Mouse (Mus musculus): ENCODE results near the gene Dhx58. TPM values are rescaled to one million over a fixed set of nuclear protein-coding genes. Genes with fewer than 3 reads are reported as not detected.

Gene Dhx58
- 3.1 and 4.3 TPM in 2 replicates for polyA plus RNA-seq (2014; fragmentation: Nextera tagmentation; extraction: Ambion mirVana)

DNA sequence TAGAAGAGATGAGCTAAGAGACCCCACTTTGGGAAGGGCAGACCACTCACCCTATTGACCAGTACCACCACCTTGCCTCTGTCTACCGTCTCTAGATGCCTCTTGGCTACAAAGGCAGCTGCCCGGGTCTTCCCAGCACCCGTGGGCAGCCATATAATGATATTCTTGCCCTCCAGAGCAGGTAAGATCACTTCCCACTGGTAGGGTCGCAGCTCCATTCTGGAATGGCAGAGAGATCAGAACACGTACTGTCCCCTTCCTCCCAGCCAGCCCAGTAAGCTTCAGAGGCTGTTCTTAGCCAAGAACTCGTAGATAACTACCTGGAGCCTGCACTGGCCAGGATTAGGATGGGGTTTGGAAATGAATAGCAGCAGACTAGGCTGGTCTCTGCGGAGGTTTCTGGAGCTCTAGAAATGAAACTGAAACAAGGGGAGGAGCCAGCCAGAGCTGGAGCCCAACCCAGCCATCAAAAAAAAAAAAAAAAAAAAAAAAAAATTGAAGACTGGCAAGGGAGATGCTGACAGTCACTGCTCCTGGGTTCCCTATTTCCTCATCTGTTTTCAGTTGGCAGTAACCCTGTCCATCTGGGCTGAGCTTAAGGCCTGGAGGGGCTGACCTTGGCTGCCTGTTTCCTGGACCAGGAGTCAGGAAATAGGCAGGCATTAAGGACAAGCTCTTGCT lies at the start of gene Dhx58:
TSS of gene Dhx58 (minus strand) at position 421 of the 681 bp plus-strand sequence.
- no peak within 1 kb of the TSS for H3K9ac ChIP-seq (ENCODE audit: low read length)
- no peak for ATAC-seq (replicated peaks; ENCODE audit: low FRiP score)
- H3K36me3 ChIP-seq (ENCODE audit: control insufficient read depth, insufficient read depth, low read length), result peaks cover 4% of the 10 kb centered on the region; the same call in 1 of the 2 replicates
- H3K4me3 ChIP-seq (ENCODE audit: low read depth, low read length), result no peak within 1 kb of the TSS
- H3K9me3 ChIP-seq (ENCODE audit: control insufficient read depth, low read length), result no peaks in the 10 kb centered on the region
- 0 out of 2 replicates have a peak, but pooled peaks cover 2% of the 10 kb centered on the region for H3K4me1 ChIP-seq (replicated peaks; ENCODE audit: control insufficient read depth, insufficient read depth, low read length)
- 66% methylated on average over 7 of the region's 7 CpGs for WGBS
- no peaks in the 10 kb centered on the region for H3K27me3 ChIP-seq (ENCODE audit: control insufficient read depth, insufficient read depth, low read length)
- H3K27ac ChIP-seq (ENCODE audit: low read depth, low read length), result no peak within 1 kb of the TSS
- H3K4me2 ChIP-seq (ENCODE audit: low read depth, low read length, severe bottlenecking), result no peak within 1 kb of the TSS
- no peak for DNase-seq (ENCODE audit: low spot score)

- Histone ChIP-seq H3K27me3 (ENCODE audit: control insufficient read depth, insufficient read depth, low read length) (no peaks in the 10 kb centered on the region), H3K27ac (ENCODE audit: low read depth, low read length) (no peak overlapping the region), H3K9ac (ENCODE audit: low read length) (no peak overlapping the region), H3K36me3 (ENCODE audit: control insufficient read depth, insufficient read depth, low read length) (no peaks in the 10 kb centered on the region), H3K4me1 (replicated peaks; ENCODE audit: control insufficient read depth, insufficient read depth, low read length) (no peaks in the 10 kb centered on the region), H3K9me3 (ENCODE audit: control insufficient read depth, low read length) (no peaks in the 10 kb centered on the region), H3K4me2 (ENCODE audit: low read depth, low read length, severe bottlenecking) (no peak overlapping the region), H3K4me3 (ENCODE audit: low read depth, low read length) (no peak overlapping the region)
- ATAC-seq (replicated peaks; ENCODE audit: low FRiP score), result no peak
- 50% methylated on average over 10 of the region's 10 CpGs for WGBS
- DNase-seq (ENCODE audit: low spot score), result no peak
These were observed 48.2 kb upstream of the Dhx58 start for GRCm38 (mm10) chr11:100752294-100752693.

GRCm38 (mm10) chr11:100750127-100750526 lies 46.1 kb upstream of the Dhx58 start:
- Histone ChIP-seq H3K9ac (ENCODE audit: low read length) (no peak overlapping the region), H3K9me3 (ENCODE audit: control insufficient read depth, low read length) (no peaks in the 10 kb centered on the region), H3K4me3 (ENCODE audit: low read depth, low read length) (no peak overlapping the region), H3K4me2 (ENCODE audit: low read depth, low read length, severe bottlenecking) (no peak overlapping the region), H3K27ac (ENCODE audit: low read depth, low read length) (no peak overlapping the region), H3K27me3 (ENCODE audit: control insufficient read depth, insufficient read depth, low read length) (no peaks in the 10 kb centered on the region), H3K36me3 (ENCODE audit: control insufficient read depth, insufficient read depth, low read length) (no peaks in the 10 kb centered on the region), H3K4me1 (replicated peaks; ENCODE audit: control insufficient read depth, insufficient read depth, low read length) (no peaks in the 10 kb centered on the region)
- 89% methylated on average over 16 of the region's 16 CpGs for WGBS
- no peak for DNase-seq (ENCODE audit: low spot score)
- ATAC-seq (replicated peaks; ENCODE audit: low FRiP score), result no peak

GRCm38 (mm10) chr11:100749469-100749868 lies 45.4 kb upstream of the Dhx58 start:
- WGBS, result 60% methylated on average over 25 of the region's 25 CpGs
- Histone ChIP-seq H3K27me3 (ENCODE audit: control insufficient read depth, insufficient read depth, low read length) (no peaks in the 10 kb centered on the region), H3K4me2 (ENCODE audit: low read depth, low read length, severe bottlenecking) (no peak overlapping the region), H3K4me1 (replicated peaks; ENCODE audit: control insufficient read depth, insufficient read depth, low read length) (no peaks in the 10 kb centered on the region), H3K36me3 (ENCODE audit: control insufficient read depth, insufficient read depth, low read length) (no peaks in the 10 kb centered on the region), H3K9me3 (ENCODE audit: control insufficient read depth, low read length) (no peaks in the 10 kb centered on the region), H3K9ac (ENCODE audit: low read length) (no peak overlapping the region), H3K27ac (ENCODE audit: low read depth, low read length) (no peak overlapping the region), H3K4me3 (ENCODE audit: low read depth, low read length) (no peak overlapping the region)
- DNase-seq (ENCODE audit: low spot score) (no peak), ATAC-seq (replicated peaks; ENCODE audit: low FRiP score) (no peak)

GRCm38 (mm10) chr11:100748620-100749019 lies 44.5 kb upstream of the Dhx58 start:
- no peak for DNase-seq (ENCODE audit: low spot score)
- H3K4me2 ChIP-seq (ENCODE audit: low read depth, low read length, severe bottlenecking), result no peak overlapping the region
- H3K27ac ChIP-seq (ENCODE audit: low read depth, low read length), result no peak overlapping the region
- WGBS, result 84% methylated on average over 4 of the region's 4 CpGs
- H3K27me3 ChIP-seq (ENCODE audit: control insufficient read depth, insufficient read depth, low read length), result no peaks in the 10 kb centered on the region
- H3K9me3 ChIP-seq (ENCODE audit: control insufficient read depth, low read length), result no peaks in the 10 kb centered on the region
- no peak overlapping the region for H3K9ac ChIP-seq (ENCODE audit: low read length)
- H3K36me3 ChIP-seq (ENCODE audit: control insufficient read depth, insufficient read depth, low read length), result no peaks in the 10 kb centered on the region
- no peak overlapping the region for H3K4me3 ChIP-seq (ENCODE audit: low read depth, low read length)
- H3K4me1 ChIP-seq (replicated peaks; ENCODE audit: control insufficient read depth, insufficient read depth, low read length), result no peaks in the 10 kb centered on the region
- no peak for ATAC-seq (replicated peaks; ENCODE audit: low FRiP score)

- ATAC-seq (replicated peaks; ENCODE audit: low FRiP score), result no peak
- WGBS, result 70% methylated on average over 5 of the region's 5 CpGs
These were observed 43.0 kb upstream of the Dhx58 start for GRCm38 (mm10) chr11:100747114-100747513.

DNA sequence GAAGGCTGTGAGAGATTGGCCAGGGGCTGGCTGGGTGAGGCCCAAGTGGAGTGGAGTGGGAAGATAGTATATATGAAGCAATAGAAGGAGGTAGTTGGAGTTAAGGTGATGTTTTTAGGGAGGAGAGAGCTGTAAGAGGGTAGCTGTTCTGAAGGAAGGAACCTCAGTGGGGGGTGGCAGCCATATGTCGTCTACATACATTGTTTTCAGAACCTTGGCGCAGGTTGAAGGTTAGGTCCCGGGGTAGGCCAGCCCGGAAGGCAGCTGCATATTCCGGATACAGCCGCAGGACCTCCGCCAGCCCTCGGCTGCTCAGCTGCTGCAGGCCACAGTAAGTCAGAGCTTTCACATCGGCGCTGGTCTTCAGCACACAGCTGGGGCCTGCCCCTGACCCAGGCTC lies 42.5 kb upstream of the Dhx58 start:
- no peak overlapping the region for H3K4me3 ChIP-seq (ENCODE audit: low read depth, low read length)

More at GRCm38 (mm10) chr11:100747114-100747513, 43.0 kb upstream of the Dhx58 start:
- no peaks in the 10 kb centered on the region for H3K9me3 ChIP-seq (ENCODE audit: control insufficient read depth, low read length)
- H3K27me3 ChIP-seq (ENCODE audit: control insufficient read depth, insufficient read depth, low read length), result no peaks in the 10 kb centered on the region
- H3K36me3 ChIP-seq (ENCODE audit: control insufficient read depth, insufficient read depth, low read length), result no peaks in the 10 kb centered on the region
- no peak overlapping the region for H3K27ac ChIP-seq (ENCODE audit: low read depth, low read length)
- no peak overlapping the region for H3K4me3 ChIP-seq (ENCODE audit: low read depth, low read length)
- no peak overlapping the region for H3K9ac ChIP-seq (ENCODE audit: low read length)
- DNase-seq (ENCODE audit: low spot score), result no peak
- no peak overlapping the region for H3K4me2 ChIP-seq (ENCODE audit: low read depth, low read length, severe bottlenecking)
- H3K4me1 ChIP-seq (replicated peaks; ENCODE audit: control insufficient read depth, insufficient read depth, low read length), result no peaks in the 10 kb centered on the region

DNA sequence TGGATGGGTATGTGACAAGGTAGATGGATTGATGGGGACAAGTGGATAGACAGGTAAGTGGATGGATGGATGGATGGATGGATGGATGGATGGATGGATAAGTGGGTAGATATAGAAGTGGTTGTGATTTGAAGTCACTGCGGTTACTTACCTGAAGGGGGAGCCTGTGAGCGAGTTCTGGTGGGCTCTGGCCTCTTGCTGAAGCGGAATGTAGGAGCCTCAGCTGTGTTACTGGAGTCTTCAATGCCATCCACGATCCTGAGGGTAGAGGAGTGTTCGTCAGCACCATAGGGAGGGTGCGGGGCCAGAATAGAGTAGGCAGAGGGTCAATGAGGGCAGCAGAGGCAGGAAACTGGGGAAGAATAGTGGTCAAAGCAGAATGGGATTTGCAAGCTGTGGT lies 41.0 kb upstream of the Dhx58 start:
- H3K4me1 ChIP-seq (replicated peaks; ENCODE audit: control insufficient read depth, insufficient read depth, low read length), result no peaks in the 10 kb centered on the region
- no peak overlapping the region for H3K4me3 ChIP-seq (ENCODE audit: low read depth, low read length)
- H3K9me3 ChIP-seq (ENCODE audit: control insufficient read depth, low read length), result no peaks in the 10 kb centered on the region
- H3K27me3 ChIP-seq (ENCODE audit: control insufficient read depth, insufficient read depth, low read length), result no peaks in the 10 kb centered on the region
- no peak overlapping the region for H3K27ac ChIP-seq (ENCODE audit: low read depth, low read length)
- H3K9ac ChIP-seq (ENCODE audit: low read length), result no peak overlapping the region
- WGBS, result 14% methylated on average over 6 of the region's 6 CpGs
- no peak overlapping the region for H3K4me2 ChIP-seq (ENCODE audit: low read depth, low read length, severe bottlenecking)
- DNase-seq (ENCODE audit: low spot score) (peak; percentile 70), ATAC-seq (replicated peaks; ENCODE audit: low FRiP score) (no peak)
- H3K36me3 ChIP-seq (ENCODE audit: control insufficient read depth, insufficient read depth, low read length), result no peaks in the 10 kb centered on the region

More for the DNA sequence above, 42.5 kb upstream of the Dhx58 start:
- WGBS, result 90% methylated on average over 10 of the region's 10 CpGs
- no peak for ATAC-seq (replicated peaks; ENCODE audit: low FRiP score)
- Histone ChIP-seq H3K9ac (ENCODE audit: low read length) (no peak overlapping the region), H3K27me3 (ENCODE audit: control insufficient read depth, insufficient read depth, low read length) (no peaks in the 10 kb centered on the region), H3K9me3 (ENCODE audit: control insufficient read depth, low read length) (no peaks in the 10 kb centered on the region), H3K36me3 (ENCODE audit: control insufficient read depth, insufficient read depth, low read length) (no peaks in the 10 kb centered on the region), H3K4me2 (ENCODE audit: low read depth, low read length, severe bottlenecking) (no peak overlapping the region), H3K4me1 (replicated peaks; ENCODE audit: control insufficient read depth, insufficient read depth, low read length) (no peaks in the 10 kb centered on the region), H3K27ac (ENCODE audit: low read depth, low read length) (no peak overlapping the region)
- DNase-seq (ENCODE audit: low spot score), result no peak

- Histone ChIP-seq H3K4me3 (ENCODE audit: low read depth, low read length) (no peak overlapping the region), H3K9ac (ENCODE audit: low read length) (no peak overlapping the region), H3K4me1 (replicated peaks; ENCODE audit: control insufficient read depth, insufficient read depth, low read length) (no peaks in the 10 kb centered on the region; the same call in 1 of the 2 replicates), H3K27ac (ENCODE audit: low read depth, low read length) (no peak overlapping the region), H3K36me3 (ENCODE audit: control insufficient read depth, insufficient read depth, low read length) (no peaks in the 10 kb centered on the region), H3K27me3 (ENCODE audit: control insufficient read depth, insufficient read depth, low read length) (no peaks in the 10 kb centered on the region), H3K4me2 (ENCODE audit: low read depth, low read length, severe bottlenecking) (no peak overlapping the region), H3K9me3 (ENCODE audit: control insufficient read depth, low read length) (no peaks in the 10 kb centered on the region)
- WGBS, result 76% methylated on average over 6 of the region's 6 CpGs
- no peak for ATAC-seq (replicated peaks; ENCODE audit: low FRiP score)
- DNase-seq (ENCODE audit: low spot score), result no peak
These were observed 37.3 kb upstream of the Dhx58 start for GRCm38 (mm10) chr11:100741348-100741747.

Data from forebrain, embryonic 11.5 days (tissue).